Mouse (Mus musculus): ENCODE measurements around the gene Cdhr4. TPM values are rescaled to one million over a fixed set of nuclear protein-coding genes. Genes with fewer than 3 reads are reported as not detected.

The Cdhr4 gene
- polyA plus RNA-seq, 1 experiment from 2014 or later: 1.9 TPM

GRCm38 (mm10) chr9:107959896-107960295, 32.4 kb upstream of the Cdhr4 start:
- H3K36me3 ChIP-seq (ENCODE audit: control insufficient read depth, insufficient read depth, low read length): no peaks in the 10 kb centered on the region; the same call in 1 of the 2 replicates
- 0 out of 2 replicates have a peak, but pooled peaks cover 2% of the 10 kb centered on the region for H3K4me1 ChIP-seq (replicated peaks; ENCODE audit: control insufficient read depth, insufficient read depth, low read length)
- ATAC-seq (replicated peaks; ENCODE audit: low FRiP score) (no peak), DNase-seq (ENCODE audit: low spot score) (no peak)
- no peak overlapping the region for H3K4me2 ChIP-seq (ENCODE audit: low read depth, low read length, severe bottlenecking)
- H3K27me3 ChIP-seq (ENCODE audit: control insufficient read depth, insufficient read depth, low read length): no peaks in the 10 kb centered on the region
- H3K9ac ChIP-seq (ENCODE audit: low read length): no peak overlapping the region
- 78% methylated on average over 6 of the region's 6 CpGs for WGBS
- H3K4me3 ChIP-seq (ENCODE audit: low read depth, low read length): no peak overlapping the region
- no peak overlapping the region for H3K27ac ChIP-seq (ENCODE audit: low read depth, low read length)
- no peaks in the 10 kb centered on the region for H3K9me3 ChIP-seq (ENCODE audit: control insufficient read depth, low read length)

DNA sequence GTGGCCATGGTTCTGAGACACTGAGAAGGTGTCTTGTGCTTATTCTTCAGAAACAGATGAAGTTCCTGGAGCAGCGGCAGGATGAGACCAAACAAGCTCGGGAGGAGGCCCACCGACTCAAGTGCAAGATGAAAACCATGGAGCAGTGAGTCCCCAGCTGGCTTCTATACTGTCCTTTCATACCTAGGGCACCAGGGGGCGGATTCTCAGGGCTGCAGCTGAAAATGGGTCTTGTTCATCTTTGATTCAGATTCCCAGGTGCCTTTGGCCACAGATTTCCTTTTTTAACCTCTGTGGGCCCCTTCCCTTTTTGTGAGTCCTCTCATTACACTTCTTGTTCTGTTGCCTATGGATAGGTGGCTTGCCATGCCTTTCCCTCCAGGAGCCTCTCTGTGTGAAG, 31.4 kb upstream of the Cdhr4 start:
- H3K27me3 ChIP-seq (ENCODE audit: control insufficient read depth, insufficient read depth, low read length): no peaks in the 10 kb centered on the region
- H3K9me3 ChIP-seq (ENCODE audit: control insufficient read depth, low read length): no peaks in the 10 kb centered on the region
- no peak overlapping the region for H3K27ac ChIP-seq (ENCODE audit: low read depth, low read length)
- no peaks in the 10 kb centered on the region; the same call in 1 of the 2 replicates for H3K36me3 ChIP-seq (ENCODE audit: control insufficient read depth, insufficient read depth, low read length)
- WGBS: 84% methylated on average over 4 of the region's 4 CpGs
- no peak overlapping the region for H3K4me3 ChIP-seq (ENCODE audit: low read depth, low read length)
- no peak overlapping the region for H3K4me2 ChIP-seq (ENCODE audit: low read depth, low read length, severe bottlenecking)
- no peak overlapping the region for H3K9ac ChIP-seq (ENCODE audit: low read length)
- DNase-seq (ENCODE audit: low spot score) (no peak), ATAC-seq (replicated peaks; ENCODE audit: low FRiP score) (no peak)
- 0 out of 2 replicates have a peak, but pooled peaks cover 2% of the 10 kb centered on the region for H3K4me1 ChIP-seq (replicated peaks; ENCODE audit: control insufficient read depth, insufficient read depth, low read length)

- ATAC-seq (replicated peaks; ENCODE audit: low FRiP score) (no peak), DNase-seq (ENCODE audit: low spot score) (no peak)
These were observed 30.9 kb upstream of the Cdhr4 start for GRCm38 (mm10) chr9:107961351-107961762.

DNA sequence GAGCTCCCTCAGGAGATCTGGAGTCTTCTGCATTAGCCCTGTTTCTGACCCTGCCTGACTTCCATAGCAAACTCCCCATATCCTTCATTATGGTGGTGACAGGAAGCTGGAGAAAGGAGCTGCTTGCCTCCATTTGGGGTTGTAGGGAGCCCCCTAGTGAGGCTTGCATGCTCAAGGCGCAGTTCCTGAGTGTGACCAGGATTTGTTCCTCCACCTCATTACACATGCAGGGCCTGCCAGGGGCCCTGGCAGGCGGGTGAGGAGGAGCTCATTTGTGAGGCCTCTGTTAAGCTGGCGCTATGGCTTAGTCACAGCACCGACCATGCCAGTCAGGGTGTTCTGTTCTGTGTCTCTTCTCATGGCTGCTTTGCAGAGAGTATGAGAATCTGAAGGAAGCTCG, 30.4 kb upstream of the Cdhr4 start:
- no peaks in the 10 kb centered on the region; the same call in 1 of the 2 replicates for H3K36me3 ChIP-seq (ENCODE audit: control insufficient read depth, insufficient read depth, low read length)
- no peaks in the 10 kb centered on the region for H3K27me3 ChIP-seq (ENCODE audit: control insufficient read depth, insufficient read depth, low read length)
- ATAC-seq (replicated peaks; ENCODE audit: low FRiP score) (0 out of 2 replicates have a peak, but pooled peaks have one; percentile 44), DNase-seq (ENCODE audit: low spot score) (no peak)
- H3K27ac ChIP-seq (ENCODE audit: low read depth, low read length): no peak overlapping the region
- H3K4me1 ChIP-seq (replicated peaks; ENCODE audit: control insufficient read depth, insufficient read depth, low read length): 0 out of 2 replicates have a peak, but pooled peaks cover 2% of the 10 kb centered on the region
- H3K9me3 ChIP-seq (ENCODE audit: control insufficient read depth, low read length): no peaks in the 10 kb centered on the region
- no peak overlapping the region for H3K4me2 ChIP-seq (ENCODE audit: low read depth, low read length, severe bottlenecking)
- 51% methylated on average over 5 of the region's 5 CpGs for WGBS
- H3K4me3 ChIP-seq (ENCODE audit: low read depth, low read length): no peak overlapping the region
- H3K9ac ChIP-seq (ENCODE audit: low read length): no peak overlapping the region

More at GRCm38 (mm10) chr9:107961351-107961762, 30.9 kb upstream of the Cdhr4 start:
- H3K9ac ChIP-seq (ENCODE audit: low read length): no peak overlapping the region
- H3K27ac ChIP-seq (ENCODE audit: low read depth, low read length): no peak overlapping the region
- H3K4me2 ChIP-seq (ENCODE audit: low read depth, low read length, severe bottlenecking): no peak overlapping the region
- no peaks in the 10 kb centered on the region; the same call in 1 of the 2 replicates for H3K36me3 ChIP-seq (ENCODE audit: control insufficient read depth, insufficient read depth, low read length)
- no peak overlapping the region for H3K4me3 ChIP-seq (ENCODE audit: low read depth, low read length)
- 86% methylated on average over 10 of the region's 10 CpGs for WGBS
- H3K9me3 ChIP-seq (ENCODE audit: control insufficient read depth, low read length): no peaks in the 10 kb centered on the region
- H3K27me3 ChIP-seq (ENCODE audit: control insufficient read depth, insufficient read depth, low read length): no peaks in the 10 kb centered on the region
- 0 out of 2 replicates have a peak, but pooled peaks cover 2% of the 10 kb centered on the region for H3K4me1 ChIP-seq (replicated peaks; ENCODE audit: control insufficient read depth, insufficient read depth, low read length)

DNA sequence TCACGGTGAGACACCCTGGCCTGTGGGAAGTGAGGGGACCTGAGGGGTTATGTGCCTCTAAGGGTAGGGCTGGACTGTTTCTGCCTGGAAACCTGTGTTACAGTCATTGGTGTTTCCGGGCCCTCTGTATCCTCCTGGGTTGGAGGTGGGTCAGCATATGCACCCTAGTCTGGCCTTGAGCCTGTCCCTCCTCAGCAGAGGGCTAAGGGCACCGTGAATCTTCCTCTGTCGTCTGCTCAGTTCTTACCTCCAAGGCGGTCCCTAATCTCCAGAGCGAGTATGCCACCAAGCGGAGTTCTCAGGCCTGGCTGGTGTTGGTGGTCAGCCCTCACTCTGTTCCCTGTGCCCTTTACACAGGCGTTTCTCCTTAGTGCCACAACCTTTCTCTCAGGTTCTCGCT, 29.4 kb upstream of the Cdhr4 start:
- no peaks in the 10 kb centered on the region; the same call in 1 of the 2 replicates for H3K36me3 ChIP-seq (ENCODE audit: control insufficient read depth, insufficient read depth, low read length)
- no peak overlapping the region for H3K4me3 ChIP-seq (ENCODE audit: low read depth, low read length)
- 93% methylated on average over 9 of the region's 9 CpGs for WGBS
- no peaks in the 10 kb centered on the region for H3K27me3 ChIP-seq (ENCODE audit: control insufficient read depth, insufficient read depth, low read length)
- no peak for ATAC-seq (replicated peaks; ENCODE audit: low FRiP score)
- H3K9ac ChIP-seq (ENCODE audit: low read length): no peak overlapping the region
- H3K27ac ChIP-seq (ENCODE audit: low read depth, low read length): no peak overlapping the region
- 0 out of 2 replicates have a peak, but pooled peaks cover 2% of the 10 kb centered on the region for H3K4me1 ChIP-seq (replicated peaks; ENCODE audit: control insufficient read depth, insufficient read depth, low read length)
- no peak for DNase-seq (ENCODE audit: low spot score)
- H3K9me3 ChIP-seq (ENCODE audit: control insufficient read depth, low read length): no peaks in the 10 kb centered on the region
- H3K4me2 ChIP-seq (ENCODE audit: low read depth, low read length, severe bottlenecking): no peak overlapping the region

DNA sequence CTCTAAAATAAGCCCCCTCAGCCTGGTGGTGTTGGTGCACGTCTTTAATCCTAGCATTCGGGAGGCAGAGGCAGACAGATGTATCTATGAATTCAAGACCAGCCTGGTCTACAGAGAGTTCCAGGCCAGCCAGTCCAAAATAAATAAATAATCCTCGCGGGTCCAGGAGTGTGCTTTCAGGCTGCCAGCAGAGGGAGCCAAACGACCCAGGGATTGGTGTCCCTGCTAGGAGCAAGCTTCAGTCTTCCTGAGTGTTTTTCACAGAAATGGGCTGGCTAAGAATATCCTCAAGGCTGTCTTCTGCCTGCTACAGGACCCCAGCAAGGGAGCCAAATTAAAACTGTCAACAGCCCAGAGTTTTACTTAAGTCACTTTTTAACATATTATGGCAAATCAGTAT, 28.6 kb upstream of the Cdhr4 start:
- Histone ChIP-seq H3K9ac (ENCODE audit: low read length) (no peak overlapping the region), H3K9me3 (ENCODE audit: control insufficient read depth, low read length) (no peaks in the 10 kb centered on the region), H3K36me3 (ENCODE audit: control insufficient read depth, insufficient read depth, low read length) (no peaks in the 10 kb centered on the region; the same call in 1 of the 2 replicates), H3K27me3 (ENCODE audit: control insufficient read depth, insufficient read depth, low read length) (no peaks in the 10 kb centered on the region), H3K27ac (ENCODE audit: low read depth, low read length) (no peak overlapping the region), H3K4me2 (ENCODE audit: low read depth, low read length, severe bottlenecking) (no peak overlapping the region), H3K4me1 (replicated peaks; ENCODE audit: control insufficient read depth, insufficient read depth, low read length) (0 out of 2 replicates have a peak, but pooled peaks cover 2% of the 10 kb centered on the region), H3K4me3 (ENCODE audit: low read depth, low read length) (no peak overlapping the region)
- DNase-seq (ENCODE audit: low spot score) (peak; percentile 91), ATAC-seq (replicated peaks; ENCODE audit: low FRiP score) (no peak)
- WGBS: 27% methylated on average over 5 of the region's 5 CpGs

- ATAC-seq (replicated peaks; ENCODE audit: low FRiP score) (no peak), DNase-seq (ENCODE audit: low spot score) (no peak)
- 0 out of 2 replicates have a peak, but pooled peaks cover 2% of the 10 kb centered on the region for H3K4me1 ChIP-seq (replicated peaks; ENCODE audit: control insufficient read depth, insufficient read depth, low read length)
- H3K27ac ChIP-seq (ENCODE audit: low read depth, low read length): no peak overlapping the region
- H3K4me2 ChIP-seq (ENCODE audit: low read depth, low read length, severe bottlenecking): no peak overlapping the region
- H3K36me3 ChIP-seq (ENCODE audit: control insufficient read depth, insufficient read depth, low read length): no peaks in the 10 kb centered on the region; the same call in 1 of the 2 replicates
- 97% methylated on average over 9 of the region's 9 CpGs for WGBS
- no peak overlapping the region for H3K4me3 ChIP-seq (ENCODE audit: low read depth, low read length)
- H3K27me3 ChIP-seq (ENCODE audit: control insufficient read depth, insufficient read depth, low read length): no peaks in the 10 kb centered on the region
- no peaks in the 10 kb centered on the region for H3K9me3 ChIP-seq (ENCODE audit: control insufficient read depth, low read length)
- H3K9ac ChIP-seq (ENCODE audit: low read length): no peak overlapping the region
These were observed 27.6 kb upstream of the Cdhr4 start for GRCm38 (mm10) chr9:107964681-107965080.

DNA sequence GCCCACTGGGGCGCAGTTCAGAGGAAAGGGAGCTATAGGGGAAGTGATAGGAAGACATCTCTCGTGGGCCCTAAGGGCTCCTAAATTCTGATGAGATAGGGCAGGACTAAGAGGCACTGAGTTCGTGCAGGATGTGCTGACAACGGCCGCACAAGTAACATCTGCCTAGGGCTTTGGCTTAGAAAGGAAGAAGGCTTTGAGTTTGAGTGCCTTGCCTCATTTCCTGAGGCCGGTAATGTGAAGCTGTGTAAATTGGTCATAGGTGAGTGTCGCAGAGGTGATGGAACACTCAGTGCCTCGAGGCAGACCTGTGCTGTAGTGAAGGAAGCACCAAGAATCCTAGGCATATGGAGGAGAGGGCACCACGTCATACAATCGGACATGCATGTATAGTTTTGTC, 25.6 kb upstream of the Cdhr4 start:
- H3K36me3 ChIP-seq (ENCODE audit: control insufficient read depth, insufficient read depth, low read length): peaks cover 5% of the 10 kb centered on the region; the same call in 1 of the 2 replicates
- DNase-seq (ENCODE audit: low spot score) (no peak), ATAC-seq (replicated peaks; ENCODE audit: low FRiP score) (no peak)
- WGBS: 92% methylated on average over 10 of the region's 10 CpGs
- H3K4me1 ChIP-seq (replicated peaks; ENCODE audit: control insufficient read depth, insufficient read depth, low read length): 0 out of 2 replicates have a peak, but pooled peaks cover under 1% of the 10 kb centered on the region
- H3K9me3 ChIP-seq (ENCODE audit: control insufficient read depth, low read length): no peaks in the 10 kb centered on the region
- no peak overlapping the region for H3K9ac ChIP-seq (ENCODE audit: low read length)
- no peaks in the 10 kb centered on the region for H3K27me3 ChIP-seq (ENCODE audit: control insufficient read depth, insufficient read depth, low read length)
- no peak overlapping the region for H3K4me2 ChIP-seq (ENCODE audit: low read depth, low read length, severe bottlenecking)
- H3K27ac ChIP-seq (ENCODE audit: low read depth, low read length): no peak overlapping the region
- no peak overlapping the region for H3K4me3 ChIP-seq (ENCODE audit: low read depth, low read length)

GRCm38 (mm10) chr9:107967437-107967836, 24.9 kb upstream of the Cdhr4 start:
- Histone ChIP-seq H3K4me3 (ENCODE audit: low read depth, low read length) (no peak overlapping the region), H3K27ac (ENCODE audit: low read depth, low read length) (no peak overlapping the region), H3K9me3 (ENCODE audit: control insufficient read depth, low read length) (no peaks in the 10 kb centered on the region), H3K9ac (ENCODE audit: low read length) (no peak overlapping the region), H3K4me1 (replicated peaks; ENCODE audit: control insufficient read depth, insufficient read depth, low read length) (no peaks in the 10 kb centered on the region), H3K27me3 (ENCODE audit: control insufficient read depth, insufficient read depth, low read length) (no peaks in the 10 kb centered on the region), H3K36me3 (ENCODE audit: control insufficient read depth, insufficient read depth, low read length) (peaks cover 5% of the 10 kb centered on the region; the same call in 1 of the 2 replicates), H3K4me2 (ENCODE audit: low read depth, low read length, severe bottlenecking) (no peak overlapping the region)
- DNase-seq (ENCODE audit: low spot score) (no peak), ATAC-seq (replicated peaks; ENCODE audit: low FRiP score) (no peak)
- WGBS: 86% methylated on average over 6 of the region's 6 CpGs
